Mouse (Mus musculus) ES-Bruce4 (cell line): ENCODE data around the gene Pcyt2.
A peak's percentile ranks its signal among the peaks of the same experiment; 100 is the strongest.

ENCODE experiments used
- CTCF ChIP-seq: IDR thresholded peaks from one replicate; pipeline ENCODE4 v1.8.1; 2011; ENCODE audit warnings: low read depth, low read length
- EP300 ChIP-seq: IDR thresholded peaks from 2 replicates; pipeline ENCODE4 v1.6.1; 2011; ENCODE audit warnings: low read depth, low read length; ENCODE audit not compliant: insufficient read depth

DNA sequence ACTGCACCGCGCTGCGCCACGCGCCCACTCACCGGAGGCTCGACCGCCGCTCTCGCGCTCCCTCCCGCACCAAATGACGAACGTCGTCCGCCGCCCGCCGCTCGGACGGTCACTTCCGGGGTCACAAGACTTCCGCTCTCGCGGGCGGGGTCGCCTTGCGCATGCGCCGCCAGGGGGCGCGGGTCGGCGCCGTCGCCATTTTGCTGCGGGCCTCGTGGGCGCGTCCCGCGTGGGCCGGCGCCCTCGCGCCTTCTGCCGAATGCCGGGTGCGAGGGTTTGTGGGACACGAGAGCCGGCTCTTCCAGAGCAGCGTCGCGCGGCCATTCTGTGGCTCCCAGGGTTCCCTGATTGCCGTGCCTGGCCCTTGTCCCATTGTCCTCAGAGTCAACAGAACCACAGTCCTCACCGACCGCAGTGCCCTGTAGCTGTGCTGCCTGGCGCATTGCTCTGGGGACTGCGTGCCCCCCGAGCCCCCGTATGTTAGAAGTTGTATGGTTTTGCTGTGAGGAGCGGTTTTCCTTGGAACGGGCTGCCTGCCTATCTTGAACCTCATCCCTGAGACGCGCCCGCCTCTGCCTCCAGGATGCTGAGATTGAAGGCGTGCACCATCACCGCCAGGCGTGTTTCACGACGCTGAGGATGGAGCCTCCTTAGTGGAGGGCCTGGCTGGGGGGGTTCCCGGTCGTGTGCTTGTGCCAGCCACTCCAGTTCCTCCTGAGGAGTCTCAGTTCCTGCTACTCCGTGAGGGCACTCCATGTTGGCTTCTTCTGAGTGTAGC lies 36.1 kb downstream of the Pcyt2 start, which contains the start of gene Arhgdia:
- TF ChIP-seq CTCF (no peak), EP300 (0 out of 2 replicates have a peak, but pooled peaks have one; percentile 56)
